Mouse (Mus musculus) cerebellum, postnatal 4 days (tissue): ENCODE measurements around the gene Slc25a17.
A peak's percentile ranks its signal among the peaks of the same experiment; 100 is the strongest.

Source experiments
- DNase-seq, 2 experiments: peaks; one replicate each; pipeline ENCODE4 v3.0.0; 2022; ENCODE audit warnings: low spot score in 2 of 2, mixed read lengths in 1 of 2

Slc25a17 gene

GRCm38 (mm10) chr15:81360345-81361021, at the start of gene Slc25a17:
Slc25a17 (minus strand) TSS chr15:81360812.
- DNase-seq, result peak; percentile 87 to 92

GRCm38 (mm10) chr15:81408199-81408598, 47.6 kb upstream of the Slc25a17 start, which contains the start of gene Dnajb7:
Dnajb7 (minus strand) TSS chr15:81408299.
- no peak for DNase-seq

GRCm38 (mm10) chr15:81405008-81405407, 44.4 kb upstream of the Slc25a17 start:
- DNase-seq, result no peak

- DNase-seq, result peak; percentile 97 to 98
Measured at GRCm38 (mm10) chr15:81399638-81400315, 39.2 kb upstream of the Slc25a17 start, which contains the start of the genes St13 and Xpnpep3. St13 (minus strand) TSS chr15:81400077. Xpnpep3 (plus strand) TSS chr15:81400138.

GRCm38 (mm10) chr15:81399297-81399637, 38.7 kb upstream of the Slc25a17 start:
- no peak for DNase-seq

DNA sequence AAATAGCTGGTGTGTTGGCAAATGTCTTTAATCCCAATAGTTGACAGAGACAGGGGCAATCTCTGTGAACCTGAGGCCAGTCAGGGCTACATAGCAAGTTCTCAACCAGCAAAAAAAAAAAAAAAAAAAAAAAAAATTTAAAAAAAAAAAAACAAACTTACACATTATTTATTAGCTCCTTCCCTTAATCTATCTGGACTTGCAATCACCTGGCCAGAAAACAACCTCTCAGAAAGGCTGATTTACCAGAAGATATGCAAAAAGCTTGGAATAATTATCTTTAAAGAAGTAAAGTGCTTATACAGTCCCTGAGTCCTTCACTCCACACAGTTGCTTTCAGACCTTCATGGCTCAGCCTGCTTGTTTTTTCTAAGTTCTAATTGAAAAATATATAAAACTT, 37.6 kb upstream of the Slc25a17 start:
- DNase-seq, result no peak

DNA sequence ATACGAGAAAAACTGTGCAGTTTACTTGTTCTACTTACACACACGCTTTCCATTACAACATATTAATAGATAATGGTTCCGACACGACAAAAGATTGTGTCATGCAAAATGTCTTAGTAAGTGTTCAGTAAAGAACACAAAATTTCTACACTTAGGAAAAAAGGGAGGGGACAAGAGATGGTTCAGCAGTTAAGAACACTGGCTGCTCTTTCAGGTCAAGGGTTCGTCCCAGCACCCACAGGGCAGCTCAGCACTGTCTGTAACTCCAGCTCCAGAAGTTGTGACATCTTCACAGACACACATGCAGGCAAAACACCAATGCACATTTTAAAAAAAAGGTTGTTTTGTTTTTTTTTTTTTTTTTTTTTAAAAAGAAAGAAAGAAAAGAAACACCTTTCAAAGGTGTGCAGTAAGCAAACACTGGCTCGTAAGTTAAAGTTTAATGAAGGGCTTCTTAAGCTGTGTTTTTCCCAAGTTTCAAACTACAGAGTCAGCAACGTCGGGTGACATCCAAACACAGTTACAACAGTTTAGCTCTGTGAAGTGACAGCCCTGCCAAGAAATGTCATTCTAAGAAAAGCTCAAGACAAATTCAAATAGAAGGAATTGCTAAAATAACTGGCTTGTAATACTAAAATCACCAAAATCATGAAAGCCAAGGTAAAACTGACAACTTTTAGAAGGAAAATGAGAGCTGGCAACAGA, 33.8 kb upstream of the Slc25a17 start:
- no peak for DNase-seq

- DNase-seq, result no peak
Measured at GRCm38 (mm10) chr15:81392997-81393396, 32.4 kb upstream of the Slc25a17 start.

DNA sequence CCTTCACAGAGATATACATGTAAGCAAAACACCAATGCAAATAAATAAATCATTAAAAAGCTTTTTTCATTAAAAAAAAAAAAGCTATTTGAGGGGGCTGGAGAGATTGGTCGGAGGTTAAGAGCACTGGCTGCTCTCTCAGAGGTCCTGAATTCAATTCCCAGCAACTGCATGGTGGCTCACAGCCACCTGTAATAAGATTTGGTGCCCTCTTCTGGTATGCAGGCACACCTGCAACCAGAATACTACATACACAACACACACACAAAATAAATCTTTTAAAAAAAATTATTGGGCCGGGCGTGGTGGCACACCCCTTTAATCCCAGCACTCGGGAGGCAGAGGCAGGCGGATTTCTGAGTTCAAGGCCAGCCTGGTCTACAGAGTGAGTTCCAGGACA, 25.7 kb upstream of the Slc25a17 start:
- DNase-seq, result no peak

GRCm38 (mm10) chr15:81378845-81379244, 18.2 kb upstream of the Slc25a17 start:
- no peak for DNase-seq

DNA sequence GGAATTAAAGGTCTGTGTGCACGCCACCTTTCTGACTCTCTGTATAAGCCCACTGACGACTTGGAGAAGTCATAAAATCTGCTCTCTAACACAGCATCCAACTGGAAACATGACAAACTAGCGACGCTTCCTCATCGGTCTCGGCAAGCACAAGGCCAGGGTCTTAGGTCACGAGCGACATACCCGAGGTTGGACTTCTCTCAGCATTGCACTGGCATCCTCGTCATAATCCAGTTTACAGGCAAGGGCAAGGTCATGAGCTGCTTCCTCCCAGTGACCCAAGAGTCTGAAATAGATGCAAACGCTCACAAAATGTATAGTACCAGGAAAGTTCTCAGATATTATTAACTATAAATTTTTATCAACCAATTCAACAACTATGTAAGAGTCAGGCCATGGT, 14.0 kb upstream of the Slc25a17 start:
- DNase-seq, result no peak

DNA sequence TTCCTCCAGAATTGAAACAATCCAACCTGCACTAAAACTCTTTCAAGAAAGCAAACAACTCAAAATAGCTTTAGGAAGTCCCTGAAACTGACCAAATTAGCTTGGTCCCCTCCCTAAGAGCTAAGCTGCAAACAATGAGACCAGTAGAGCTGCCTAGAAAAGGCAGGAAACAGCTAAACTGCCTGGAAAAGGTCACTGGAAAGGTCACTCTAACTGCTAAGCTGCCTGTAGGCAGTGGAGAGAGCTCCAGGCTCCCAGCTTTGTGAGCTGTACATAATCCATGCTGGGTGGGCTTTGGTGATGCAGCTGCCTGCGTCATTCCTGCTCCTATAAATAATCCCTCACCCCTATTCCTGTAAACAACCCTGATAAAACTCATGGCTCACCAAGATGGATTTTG, 9.7 kb upstream of the Slc25a17 start:
- no peak for DNase-seq

DNA sequence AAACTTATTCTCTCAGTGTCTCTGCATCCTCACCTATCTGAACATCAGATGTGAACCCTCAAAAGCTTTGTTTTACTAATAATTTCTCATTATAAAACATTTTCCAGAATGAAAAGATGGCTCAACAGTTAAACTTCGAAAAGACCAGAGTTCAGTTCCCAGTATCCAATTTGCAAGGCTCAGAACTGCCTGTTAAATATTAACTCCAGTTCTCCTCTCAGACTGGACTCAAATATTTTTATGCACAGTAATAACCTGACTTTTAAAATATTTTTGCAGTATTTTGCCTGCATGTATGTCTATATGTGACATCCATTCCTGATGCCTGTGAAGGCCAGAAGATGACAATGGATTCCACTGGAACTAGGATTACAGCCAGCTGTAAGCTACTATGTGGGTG, 8.0 kb upstream of the Slc25a17 start:
- DNase-seq, result no peak

DNA sequence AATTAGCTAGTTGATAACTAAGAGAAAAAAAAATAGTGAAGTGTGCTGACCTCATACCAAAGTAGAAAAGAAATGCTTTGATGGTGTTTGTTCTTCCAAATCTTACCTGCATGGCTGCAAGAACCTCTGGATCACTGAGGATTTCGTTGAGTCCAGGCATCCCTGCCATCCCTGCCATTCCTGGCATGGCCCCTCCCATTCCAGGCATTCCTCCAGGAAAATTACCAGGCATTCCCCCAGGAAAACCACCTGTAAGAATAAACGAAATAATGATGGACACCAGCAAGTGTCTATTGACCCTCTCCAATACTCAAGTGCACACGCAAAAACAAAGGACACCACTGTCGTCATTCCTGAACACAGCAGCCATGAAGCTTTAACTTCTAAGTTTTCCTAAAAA, 5.6 kb upstream of the Slc25a17 start:
- no peak for DNase-seq

GRCm38 (mm10) chr15:81365246-81365645, 4.6 kb upstream of the Slc25a17 start:
- DNase-seq, result no peak

DNA sequence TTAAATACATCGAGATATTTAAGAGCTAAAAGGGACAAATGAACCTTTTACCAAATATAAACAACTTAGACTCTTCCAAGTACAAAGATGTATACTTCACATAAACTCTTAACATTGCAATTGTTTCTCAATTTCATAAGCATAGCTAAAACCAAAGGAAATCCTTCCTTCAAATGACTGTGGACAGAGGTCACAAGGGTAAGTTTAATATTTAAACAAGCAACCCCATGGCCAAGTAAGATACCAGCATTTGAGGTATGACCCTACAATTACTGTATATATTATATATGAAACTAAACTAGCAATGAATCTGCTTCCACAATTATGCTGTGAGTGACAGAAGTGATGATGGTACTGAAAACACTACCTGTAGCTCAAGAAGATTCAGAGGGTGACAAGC, 3.7 kb upstream of the Slc25a17 start:
- DNase-seq, result no peak

DNA sequence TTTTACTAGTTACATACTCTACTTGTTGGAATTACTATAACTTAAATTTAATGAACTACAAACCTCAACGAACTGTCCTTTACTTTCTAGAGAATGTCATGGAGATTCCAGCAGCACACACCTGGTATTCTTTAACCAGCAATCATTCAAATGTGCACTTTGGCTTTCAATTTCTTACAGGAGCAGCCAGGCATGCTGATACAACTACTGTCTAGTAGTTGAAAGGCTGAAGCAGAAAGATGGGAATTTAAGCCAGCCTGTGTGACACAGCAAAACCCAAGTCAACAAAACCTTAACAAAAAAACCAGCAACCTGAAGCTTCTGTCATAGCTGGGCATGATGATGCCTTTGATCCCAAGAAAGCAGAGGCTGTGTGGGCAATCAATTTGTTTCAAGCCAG, 1.9 kb upstream of the Slc25a17 start:
- DNase-seq, result no peak

DNA sequence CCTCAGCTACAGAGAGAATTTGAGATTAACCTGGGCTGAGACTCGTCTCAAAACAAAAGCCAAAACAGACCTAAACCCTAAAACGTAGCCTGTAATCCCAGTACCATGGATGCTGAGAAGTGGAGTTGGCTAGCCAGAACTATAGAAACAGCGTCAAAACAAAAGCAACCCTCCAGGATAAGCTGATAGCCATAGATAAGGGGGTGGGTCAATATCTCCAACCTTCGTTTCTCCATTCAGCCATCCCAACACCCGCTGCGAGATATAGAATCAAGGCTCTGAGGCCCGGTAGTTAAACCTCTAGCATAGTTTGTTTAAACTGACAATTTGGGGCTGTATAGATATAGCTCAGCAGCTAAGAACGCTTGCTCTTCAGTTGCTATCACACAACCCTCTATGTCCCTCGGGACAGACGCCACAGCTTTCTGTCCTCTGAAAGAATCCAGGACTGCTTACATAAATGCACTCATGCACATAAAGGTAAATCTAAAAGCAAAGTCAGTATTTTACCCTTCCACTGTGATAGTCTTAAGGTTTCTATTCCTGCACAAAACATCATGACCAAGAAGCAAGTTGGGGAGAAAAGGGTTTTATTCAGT, 904 bp upstream of the Slc25a17 start:
- DNase-seq, result no peak

DNA sequence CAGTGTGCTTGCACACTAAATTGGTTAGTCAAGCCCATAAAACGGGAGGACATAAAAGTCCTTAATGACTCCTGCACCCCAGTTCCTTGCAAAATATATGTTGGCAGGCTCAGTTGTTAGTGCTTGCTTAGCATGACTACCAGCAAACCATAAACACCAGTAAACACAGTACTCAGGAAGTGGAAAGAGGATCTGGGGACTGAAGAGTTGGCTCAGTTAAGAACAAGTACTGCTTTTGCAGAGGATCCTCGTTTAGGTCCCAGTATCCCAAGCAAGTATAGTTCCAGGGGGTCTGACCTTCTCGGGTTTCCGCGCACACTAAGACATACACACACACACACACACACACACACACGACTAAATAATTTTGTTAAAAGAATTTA, 401 bp upstream of the Slc25a17 start:
- DNase-seq, result no peak

GRCm38 (mm10) chr15:81359421-81359820, 1.2 kb downstream of the Slc25a17 start:
- no peak for DNase-seq

GRCm38 (mm10) chr15:81358943-81359342, 1.7 kb downstream of the Slc25a17 start:
- DNase-seq, result no peak

DNA sequence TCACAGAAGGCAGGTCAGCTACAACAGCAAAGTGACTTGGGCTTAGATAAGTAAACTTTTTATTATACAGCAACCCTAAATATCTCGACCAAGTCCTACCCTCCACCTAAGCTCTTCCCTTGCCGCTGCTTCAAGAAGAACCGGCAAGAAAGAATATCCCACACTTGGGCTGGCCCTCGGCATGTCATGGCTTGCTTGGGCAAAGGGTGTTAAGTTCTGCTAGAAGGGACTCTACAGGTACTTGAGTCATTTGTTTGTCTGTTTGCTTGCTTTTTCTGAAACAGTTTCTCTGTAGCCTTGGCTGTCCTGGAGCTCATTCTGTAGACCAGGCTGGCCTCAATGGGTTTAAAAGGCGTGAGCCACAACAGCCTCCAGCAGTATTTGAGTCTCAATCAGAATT, 3.7 kb downstream of the Slc25a17 start:
- no peak for DNase-seq
